Mouse (Mus musculus): ENCODE results near the gene Macrod2.

DNA sequence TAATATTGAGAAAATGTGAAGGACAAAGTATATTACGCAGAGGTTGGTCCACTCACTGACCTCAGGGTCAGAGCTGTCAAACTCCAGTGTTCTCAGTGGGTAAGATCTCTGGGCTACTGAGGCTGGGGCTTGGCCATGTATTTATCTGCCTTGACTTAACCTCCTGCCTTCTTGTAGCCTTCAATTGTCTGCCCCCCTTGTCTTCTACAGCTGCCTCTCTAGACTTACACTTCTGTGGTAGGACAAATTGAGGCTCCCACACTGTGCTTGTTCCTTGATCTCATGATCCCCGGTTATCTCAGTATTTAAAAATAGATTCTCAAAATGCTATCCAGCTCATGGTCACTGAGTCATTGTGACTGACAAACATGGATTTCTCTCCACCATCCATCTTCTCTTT is 53.5 kb downstream of the Macrod2 start:
- TF ChIP-seq CTCF (IDR thresholded peaks at IDR 0.05; ENCODE audit: control insufficient read depth, insufficient read depth, insufficient read length) = no peak
- TF ChIP-seq USF1 (IDR thresholded peaks at IDR 0.05; ENCODE audit: low read depth) = no peak
- no peak for TF ChIP-seq CEBPB (IDR thresholded peaks at IDR 0.05; ENCODE audit: low read depth)

All from C2C12 (cell line).